Mouse (Mus musculus) stomach, postnatal 0 days (tissue): ENCODE data around the gene Otp. TPM values are rescaled to one million over a fixed set of nuclear protein-coding genes. Genes with fewer than 3 reads are reported as not detected.

Experiments
- ATAC-seq: fragments of 200-750 bp; cut with Nextera tagmentation; 2 replicates; pipeline ENCODE4 v1.8.0; 2017; ENCODE audit not compliant: low FRiP score, low TSS enrichment
- DNase-seq: peaks from one replicate; pipeline ENCODE4 v3.0.0-alpha.2; 2016; ENCODE audit warnings: low spot score
- H3K27ac ChIP-seq: fragments of 300-500 bp; sonication (generic); replicated peaks from 2 replicates; pipeline ENCODE4 v1.5.1; 2014; ENCODE audit warnings: mild to moderate bottlenecking, control low read depth
- H3K27me3 ChIP-seq: fragments of 300-500 bp; sonication (generic); 2 replicates; pipeline ENCODE4 v1.6.1; 2014; ENCODE audit warnings: low read length; ENCODE audit not compliant: control insufficient read depth, insufficient read depth
- H3K36me3 ChIP-seq: fragments of 300-500 bp; sonication (generic); 2 replicates; pipeline ENCODE4 v1.6.1; 2014; ENCODE audit warnings: low read length, mixed read lengths; ENCODE audit not compliant: control insufficient read depth, insufficient read depth
- H3K4me1 ChIP-seq: fragments of 300-500 bp; sonication (generic); replicated peaks from 2 replicates; pipeline ENCODE4 v1.6.1; 2014; ENCODE audit warnings: antibody characterized with exemption; ENCODE audit not compliant: control insufficient read depth, insufficient read depth
- H3K4me2 ChIP-seq: fragments of 300-500 bp; sonication (generic); replicated peaks from 2 replicates; pipeline ENCODE4 v1.6.1; 2014; ENCODE audit warnings: low read depth, mild to moderate bottlenecking, control low read depth, moderate library complexity
- H3K4me3 ChIP-seq: fragments of 300-500 bp; sonication (generic); 2 replicates; pipeline ENCODE4 v1.5.1; 2014; ENCODE audit warnings: low read depth, low read length, control low read depth
- H3K9ac ChIP-seq: fragments of 300-500 bp; sonication (generic); 2 replicates; pipeline ENCODE4 v1.6.1; 2014; ENCODE audit warnings: mild to moderate bottlenecking, low read length, control low read depth, mixed read lengths
- H3K9me3 ChIP-seq: fragments of 300-500 bp; sonication (generic); 2 replicates; pipeline ENCODE4 v1.6.1; 2016; ENCODE audit warnings: low read length; ENCODE audit not compliant: control insufficient read depth
- CTCF ChIP-seq: IDR thresholded peaks from 2 replicates; pipeline ENCODE4 v1.5.1; 2016; ENCODE audit warnings: antibody characterized with exemption, low read depth, mild to moderate bottlenecking, moderate library complexity
- EP300 ChIP-seq: optimal IDR thresholded peaks from 2 replicates; pipeline ENCODE3; 2016; ENCODE audit warnings: antibody characterized with exemption
- WGBS: fragments of 180-500 bp; shearing (Covaris S2); extraction: QIAGEN DNeasy Blood & Tissue Kit; methylation state at CpG from one replicate; pipeline ENCODE4 v1.1.7; 2014; 5-methylcytosine and 5-hydroxymethylcytosine counted together
- polyA plus RNA-seq: library from polyadenylated mRNA; unstranded; fragments of >200 nt; fragmentation: Nextera tagmentation; extraction: Ambion mirVana; gene quantifications from 2 replicates; pipeline ENCODE4 v1.2.1, GENCODE M21; 2015

Gene Otp
- polyA plus RNA-seq, 1 experiment from 2014 or later = not detected

DNA sequence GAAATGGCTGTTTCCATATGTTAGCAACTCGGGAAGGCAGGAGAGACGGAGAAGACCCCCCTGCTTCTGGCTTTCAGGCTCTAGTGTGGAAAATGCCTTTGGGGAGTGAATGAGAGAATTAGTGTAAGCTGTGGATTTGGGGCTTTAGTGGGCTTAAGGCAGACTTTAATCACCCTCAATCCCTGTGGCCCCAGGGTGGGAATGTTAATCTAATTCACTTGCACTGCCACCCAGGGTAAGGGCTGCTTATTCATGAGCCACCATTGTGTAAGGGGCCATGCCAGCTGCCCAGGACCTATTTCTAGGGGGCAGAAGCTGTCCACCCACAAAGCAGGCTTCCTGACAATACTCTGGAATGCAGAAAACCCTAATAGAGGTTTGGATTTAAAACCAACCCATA, 8.5 kb upstream of the Otp start:
- Histone ChIP-seq H3K36me3 (no peaks in the 10 kb centered on the region), H3K4me1 (no peaks in the 10 kb centered on the region), H3K27ac (no peak overlapping the region), H3K9ac (no peak overlapping the region), H3K27me3 (peaks cover 15% of the 10 kb centered on the region; the same call in 1 of the 2 replicates), H3K4me3 (no peak overlapping the region), H3K4me2 (no peak overlapping the region), H3K9me3 (no peaks in the 10 kb centered on the region)
- TF ChIP-seq CTCF (no peak), EP300 (no peak)
- whole genome bisulfite sequencing = 25% methylated on average over 2 of the region's 2 CpGs
- no peak for DNase-seq
- ATAC-seq = no peak

DNA sequence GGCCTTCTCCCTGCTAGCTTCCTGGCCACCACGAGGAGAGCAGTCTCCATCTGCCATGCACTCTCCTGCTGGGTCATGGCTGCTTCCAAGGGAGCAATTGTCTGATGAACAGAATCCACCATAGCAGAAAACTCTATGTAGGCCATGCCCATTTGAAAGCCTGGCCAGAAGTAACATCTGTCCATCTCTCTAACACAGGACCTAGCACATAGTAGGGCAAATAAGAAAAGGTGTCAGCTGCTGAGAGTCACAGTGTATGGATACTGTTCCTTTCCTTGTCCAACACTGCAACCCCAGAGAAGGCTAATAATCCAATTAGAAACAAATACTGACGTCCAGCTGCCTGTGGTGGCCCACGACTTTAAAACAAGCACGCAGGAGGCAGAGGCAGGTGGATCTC, 7.6 kb upstream of the Otp start:
- H3K27me3 ChIP-seq = peaks cover 15% of the 10 kb centered on the region; the same call in 1 of the 2 replicates

DNA sequence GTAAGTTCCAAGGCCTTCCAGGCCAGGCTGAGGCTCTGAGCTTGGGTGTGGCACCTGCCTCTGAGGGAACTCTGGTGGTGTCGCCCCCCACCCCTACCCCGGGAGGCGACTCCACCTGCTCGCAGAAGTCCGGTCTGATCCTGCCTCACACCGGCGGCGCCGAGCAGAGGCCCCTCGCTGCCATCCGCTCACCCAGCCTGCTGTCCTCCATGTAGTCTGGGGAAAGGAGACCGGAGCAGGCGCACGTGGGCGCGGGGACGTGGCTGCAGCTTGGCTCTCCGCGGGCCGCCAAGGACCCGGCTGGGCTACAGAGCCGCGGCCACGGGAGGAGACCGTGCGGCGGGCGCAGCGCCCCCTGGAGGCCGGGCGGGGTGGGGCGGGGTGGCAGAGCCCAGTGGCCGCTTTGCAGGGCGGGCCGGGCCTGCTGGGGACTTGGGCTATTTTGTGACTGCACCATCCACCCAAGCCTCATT, 6.9 kb upstream of the Otp start:
- peak; percentile 75 for TF ChIP-seq CTCF
- no peak for TF ChIP-seq EP300
- WGBS = 2% methylated on average over 29 of the region's 35 CpGs
- H3K9ac ChIP-seq = no peak overlapping the region
- H3K4me3 ChIP-seq = peak overlapping the region; percentile 20; the same call in 1 of the 2 replicates
- H3K27me3 ChIP-seq = peaks cover 19% of the 10 kb centered on the region; the same call in 1 of the 2 replicates
- no peaks in the 10 kb centered on the region for H3K9me3 ChIP-seq
- H3K4me1 ChIP-seq = no peaks in the 10 kb centered on the region
- no peaks in the 10 kb centered on the region for H3K36me3 ChIP-seq
- peak overlapping the region; percentile 48 for H3K4me2 ChIP-seq
- no peak overlapping the region for H3K27ac ChIP-seq
- ATAC-seq (peak; percentile 79), DNase-seq (peak; percentile 82)

More for the DNA sequence above, 7.6 kb upstream of the Otp start:
- TF ChIP-seq CTCF (no peak), EP300 (no peak)
- no peak overlapping the region for H3K27ac ChIP-seq
- H3K9ac ChIP-seq = no peak overlapping the region
- ATAC-seq = no peak
- H3K4me2 ChIP-seq = no peak overlapping the region
- H3K4me1 ChIP-seq = no peaks in the 10 kb centered on the region
- no peaks in the 10 kb centered on the region for H3K36me3 ChIP-seq
- H3K4me3 ChIP-seq = no peak overlapping the region
- no peak for DNase-seq
- H3K9me3 ChIP-seq = no peaks in the 10 kb centered on the region
- WGBS = 60% methylated on average over 4 of the region's 4 CpGs

DNA sequence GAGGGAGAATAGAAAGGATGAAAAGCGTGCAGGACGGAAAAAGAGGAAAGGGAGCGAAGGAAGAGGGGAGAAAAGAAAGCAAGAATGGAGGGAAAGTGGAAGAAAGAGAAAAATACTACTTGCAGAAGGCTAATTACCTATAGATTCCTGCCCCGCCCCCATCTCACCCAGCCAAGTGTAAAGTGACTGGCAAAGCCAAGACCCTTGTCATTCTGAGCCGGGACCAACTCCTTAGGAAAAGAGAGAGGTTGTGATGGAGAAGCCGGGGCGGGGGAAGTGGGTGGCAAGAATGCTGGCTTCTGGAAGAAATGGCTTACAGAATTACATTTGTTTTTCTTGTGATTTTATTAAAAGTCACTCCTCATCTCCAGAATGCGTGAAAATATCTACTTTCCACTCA, 5.9 kb upstream of the Otp start:
- 7% methylated on average over 8 of the region's 8 CpGs for WGBS
- Histone ChIP-seq H3K27ac (no peak overlapping the region), H3K27me3 (peaks cover 19% of the 10 kb centered on the region; the same call in 1 of the 2 replicates), H3K4me2 (no peak overlapping the region), H3K4me3 (no peak overlapping the region), H3K4me1 (no peaks in the 10 kb centered on the region), H3K9me3 (no peaks in the 10 kb centered on the region), H3K36me3 (no peaks in the 10 kb centered on the region), H3K9ac (no peak overlapping the region)
- DNase-seq (no peak), ATAC-seq (no peak)
- TF ChIP-seq CTCF = no peak
- no peak for TF ChIP-seq EP300

DNA sequence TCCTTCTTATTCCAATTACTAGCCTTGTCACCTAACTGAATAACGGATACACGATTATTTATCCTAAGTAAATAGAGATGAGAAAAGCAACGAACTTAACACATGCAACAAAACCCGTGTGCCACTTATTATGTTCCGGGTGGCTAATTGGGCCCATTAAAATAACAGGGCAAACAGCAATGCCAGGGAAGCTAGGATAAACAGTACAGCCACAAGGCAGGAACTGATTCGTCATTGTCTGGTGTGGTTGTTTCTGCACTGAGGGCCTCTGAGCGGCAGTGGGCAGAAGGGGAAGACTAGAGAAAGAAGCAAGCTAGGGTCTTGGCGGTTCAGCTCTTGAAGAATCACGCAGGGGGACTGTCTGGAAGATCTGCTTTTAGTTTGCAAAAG, 5.3 kb upstream of the Otp start:
- Histone ChIP-seq H3K36me3 (no peaks in the 10 kb centered on the region), H3K4me2 (no peak overlapping the region), H3K9me3 (no peaks in the 10 kb centered on the region), H3K27ac (no peak overlapping the region), H3K9ac (no peak overlapping the region), H3K27me3 (peaks cover 23% of the 10 kb centered on the region; the same call in 1 of the 2 replicates), H3K4me1 (no peaks in the 10 kb centered on the region), H3K4me3 (no peak overlapping the region)
- TF ChIP-seq CTCF (no peak), EP300 (no peak)
- DNase-seq (no peak), ATAC-seq (no peak)
- WGBS = 4% methylated on average over 9 of the region's 9 CpGs

DNA sequence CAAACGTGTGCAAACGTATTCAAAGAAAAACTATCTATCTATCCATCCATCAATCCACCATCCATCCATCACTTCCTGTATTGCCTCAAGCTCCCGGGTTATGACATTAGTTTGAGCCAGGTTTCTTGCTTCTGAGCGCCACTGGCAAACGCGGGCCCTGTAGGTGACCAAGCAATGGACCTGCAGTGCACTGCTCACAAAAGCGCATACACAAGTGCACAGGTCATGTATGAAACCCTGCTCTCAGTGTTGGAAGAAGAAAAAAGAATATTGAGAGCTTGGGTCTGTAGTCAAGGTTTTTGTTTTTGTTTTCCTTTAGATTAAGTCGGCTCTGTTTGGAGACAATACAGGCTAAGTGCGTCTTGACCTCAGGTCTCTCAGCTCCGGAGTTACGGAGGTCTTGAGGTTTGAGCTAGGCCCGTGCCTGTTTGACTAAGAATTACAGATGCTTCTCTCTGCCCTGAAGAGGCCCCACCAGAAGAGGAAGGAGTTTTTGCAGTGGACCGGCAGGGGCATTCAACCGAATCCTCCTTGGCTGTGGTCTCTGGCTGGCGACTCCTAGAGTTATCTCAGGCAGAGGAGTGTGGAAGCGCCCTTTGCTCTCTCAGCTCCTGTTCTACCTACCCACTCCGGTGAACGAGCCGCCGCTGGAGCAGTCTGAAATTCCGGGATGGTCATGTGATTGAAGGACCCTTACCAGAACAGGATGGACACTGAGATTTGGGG, 4.8 kb upstream of the Otp start:
- Histone ChIP-seq H3K27ac (no peak overlapping the region), H3K27me3 (peaks cover 28% of the 10 kb centered on the region; the same call in 1 of the 2 replicates), H3K4me2 (no peak overlapping the region), H3K9ac (no peak overlapping the region), H3K9me3 (no peaks in the 10 kb centered on the region), H3K36me3 (no peaks in the 10 kb centered on the region), H3K4me3 (no peak overlapping the region), H3K4me1 (no peaks in the 10 kb centered on the region)
- no peak for ATAC-seq
- DNase-seq = no peak
- no peak for TF ChIP-seq CTCF
- TF ChIP-seq EP300 = no peak
- WGBS = 2% methylated on average over 21 of the region's 21 CpGs
